Mouse (Mus musculus): ENCODE measurements around the gene Zfp865. TPM values are rescaled to one million over a fixed set of nuclear protein-coding genes. Genes with fewer than 3 reads are reported as not detected.

Gene Zfp865
- polyA plus RNA-seq, 1 experiment, result 52.4 TPM

GRCm38 (mm10) chr7:5056651-5057263, 36.6 kb downstream of the Zfp865 start:
- peak; percentile 76 for DNase-seq (ENCODE audit: low read depth)
- TF ChIP-seq CTCF (IDR thresholded peaks at IDR 0.05; ENCODE audit: borderline replicate concordance, extremely low read depth, insufficient read depth, insufficient read length), result no peak
- TF ChIP-seq POLR2A (IDR thresholded peaks at IDR 0.05; ENCODE audit: borderline replicate concordance, extremely low read depth, insufficient read depth, insufficient read length, poor library complexity, severe bottlenecking), result no peak

- DNase-seq (ENCODE audit: low read depth), result no peak
- TF ChIP-seq POLR2A (IDR thresholded peaks at IDR 0.05; ENCODE audit: borderline replicate concordance, extremely low read depth, insufficient read depth, insufficient read length, poor library complexity, severe bottlenecking) (no peak), CTCF (IDR thresholded peaks at IDR 0.05; ENCODE audit: borderline replicate concordance, extremely low read depth, insufficient read depth, insufficient read length) (no peak)
Measured at GRCm38 (mm10) chr7:5057381-5057780, 37.2 kb downstream of the Zfp865 start.

- DNase-seq (ENCODE audit: low read depth), result no peak
- TF ChIP-seq POLR2A (IDR thresholded peaks at IDR 0.05; ENCODE audit: borderline replicate concordance, extremely low read depth, insufficient read depth, insufficient read length, poor library complexity, severe bottlenecking) (no peak), CTCF (IDR thresholded peaks at IDR 0.05; ENCODE audit: borderline replicate concordance, extremely low read depth, insufficient read depth, insufficient read length) (no peak)
Measured at GRCm38 (mm10) chr7:5057804-5058203, 37.6 kb downstream of the Zfp865 start.

- TF ChIP-seq CTCF (IDR thresholded peaks at IDR 0.05; ENCODE audit: borderline replicate concordance, extremely low read depth, insufficient read depth, insufficient read length) (no peak), POLR2A (IDR thresholded peaks at IDR 0.05; ENCODE audit: borderline replicate concordance, extremely low read depth, insufficient read depth, insufficient read length, poor library complexity, severe bottlenecking) (no peak)
- DNase-seq (ENCODE audit: low read depth), result no peak
Measured at GRCm38 (mm10) chr7:5058631-5059030, 38.5 kb downstream of the Zfp865 start.

GRCm38 (mm10) chr7:5059421-5059820, 39.2 kb downstream of the Zfp865 start:
- TF ChIP-seq POLR2A (IDR thresholded peaks at IDR 0.05; ENCODE audit: borderline replicate concordance, extremely low read depth, insufficient read depth, insufficient read length, poor library complexity, severe bottlenecking) (no peak), CTCF (IDR thresholded peaks at IDR 0.05; ENCODE audit: borderline replicate concordance, extremely low read depth, insufficient read depth, insufficient read length) (no peak)
- no peak for DNase-seq (ENCODE audit: low read depth)

- DNase-seq (ENCODE audit: low read depth), result peak; percentile 90
- no peak for TF ChIP-seq POLR2A (IDR thresholded peaks at IDR 0.05; ENCODE audit: borderline replicate concordance, extremely low read depth, insufficient read depth, insufficient read length, poor library complexity, severe bottlenecking)
- TF ChIP-seq CTCF (IDR thresholded peaks at IDR 0.05; ENCODE audit: borderline replicate concordance, extremely low read depth, insufficient read depth, insufficient read length), result peak; percentile 70
Measured at GRCm38 (mm10) chr7:5060239-5060731, 40.1 kb downstream of the Zfp865 start.

GRCm38 (mm10) chr7:5060944-5061773, 41.0 kb downstream of the Zfp865 start:
- TF ChIP-seq POLR2A (IDR thresholded peaks at IDR 0.05; ENCODE audit: borderline replicate concordance, extremely low read depth, insufficient read depth, insufficient read length, poor library complexity, severe bottlenecking) (no peak), CTCF (IDR thresholded peaks at IDR 0.05; ENCODE audit: borderline replicate concordance, extremely low read depth, insufficient read depth, insufficient read length) (peak; percentile 62)
- DNase-seq (ENCODE audit: low read depth), result peak; percentile 99

GRCm38 (mm10) chr7:5061774-5062359, 41.7 kb downstream of the Zfp865 start, which contains the start of gene U2af2:
Gene U2af2, plus strand, starts transcription at chr7:5062143.
- peak; percentile 98 for DNase-seq (ENCODE audit: low read depth)
- TF ChIP-seq POLR2A (IDR thresholded peaks at IDR 0.05; ENCODE audit: borderline replicate concordance, extremely low read depth, insufficient read depth, insufficient read length, poor library complexity, severe bottlenecking) (peak; percentile 68), CTCF (IDR thresholded peaks at IDR 0.05; ENCODE audit: borderline replicate concordance, extremely low read depth, insufficient read depth, insufficient read length) (no peak)

- peak; percentile 92 for DNase-seq (ENCODE audit: low read depth)
- TF ChIP-seq CTCF (IDR thresholded peaks at IDR 0.05; ENCODE audit: borderline replicate concordance, extremely low read depth, insufficient read depth, insufficient read length) (no peak), POLR2A (IDR thresholded peaks at IDR 0.05; ENCODE audit: borderline replicate concordance, extremely low read depth, insufficient read depth, insufficient read length, poor library complexity, severe bottlenecking) (no peak)
Measured at GRCm38 (mm10) chr7:5062360-5063001, 42.3 kb downstream of the Zfp865 start.

GRCm38 (mm10) chr7:5064886-5065285, 44.7 kb downstream of the Zfp865 start:
- TF ChIP-seq CTCF (IDR thresholded peaks at IDR 0.05; ENCODE audit: borderline replicate concordance, extremely low read depth, insufficient read depth, insufficient read length) (no peak), POLR2A (IDR thresholded peaks at IDR 0.05; ENCODE audit: borderline replicate concordance, extremely low read depth, insufficient read depth, insufficient read length, poor library complexity, severe bottlenecking) (no peak)

GRCm38 (mm10) chr7:5073586-5073985, 53.4 kb downstream of the Zfp865 start:
- TF ChIP-seq POLR2A (IDR thresholded peaks at IDR 0.05; ENCODE audit: borderline replicate concordance, extremely low read depth, insufficient read depth, insufficient read length, poor library complexity, severe bottlenecking) (no peak), CTCF (IDR thresholded peaks at IDR 0.05; ENCODE audit: borderline replicate concordance, extremely low read depth, insufficient read depth, insufficient read length) (no peak)
- no peak for DNase-seq (ENCODE audit: low read depth)

More at GRCm38 (mm10) chr7:5064886-5065285, 44.7 kb downstream of the Zfp865 start:
- no peak for DNase-seq (ENCODE audit: low read depth)
